Mouse (Mus musculus): ENCODE measurements at regions not wholly inside any gene's neighbourhood (a gene's known extent, or its start where the extent isn't known, plus 50 kb on each side); places are given as distances from the start of the nearest gene placed in this dataset.
"Not testable (repeated sequence)": the region's sequence is repeated elsewhere in the genome, so short reads cannot be mapped to it uniquely, and the experiment has no call there.

- no peak overlapping the region for H3K4me3 ChIP-seq (ENCODE audit: insufficient read depth in 1 of 2, low read depth in 1 of 2, low read length in 2 of 2, poor library complexity in 1 of 2, severe bottlenecking in 1 of 2)
- H3K4me1 ChIP-seq (ENCODE audit: control insufficient read depth in 2 of 2, insufficient read depth in 2 of 2, low read length in 2 of 2, poor library complexity in 1 of 2), result no peaks in the 10 kb centered on the region
- H3K36me3 ChIP-seq (ENCODE audit: control insufficient read depth, insufficient read depth, low read length, poor library complexity, severe bottlenecking), result no peaks in the 10 kb centered on the region
- no peak for DNase-seq (ENCODE audit: low read depth, low spot score)
- in situ Hi-C loops (cut with MboI; ENCODE audit: low sequenced_read_pairs in 2 of 2, unreplicated experiment in 2 of 2), result no loop called here
- no peak overlapping the region for H3K9ac ChIP-seq (ENCODE audit: insufficient read depth, low read depth, low read length, poor library complexity, severe bottlenecking)
- peak overlapping the region; percentile 94 for H3K27ac ChIP-seq (ENCODE audit: insufficient read depth, low read depth, low read length, poor library complexity, severe bottlenecking)
- TF ChIP-seq ZC3H11A (IDR thresholded peaks at IDR 0.05; ENCODE audit: borderline replicate concordance, low read depth, low read length) (no peak), MAFK (IDR thresholded peaks at IDR 0.05; ENCODE audit: insufficient read depth, low read depth, low read length) (no peak), ZNF384 (IDR thresholded peaks at IDR 0.05; ENCODE audit: low read depth, low read length) (no peak), CHD2 (IDR thresholded peaks at IDR 0.05; ENCODE audit: low read depth, low read length) (no peak), HCFC1 (IDR thresholded peaks at IDR 0.05; ENCODE audit: borderline replicate concordance, insufficient read depth, low read length) (no peak)
- H3K9me3 ChIP-seq (ENCODE audit: control insufficient read depth, insufficient read depth, low read depth, low read length), result no peaks in the 10 kb centered on the region; the same call in 1 of the 2 replicates
These were observed 180.8 kb downstream of the Cdh9 start for GRCm38 (mm10) chr15:16909396-16909795.

GRCm38 (mm10) chr15:16909941-16910340 lies 181.4 kb downstream of the Cdh9 start:
- H3K4me3 ChIP-seq (ENCODE audit: insufficient read depth in 1 of 2, low read depth in 1 of 2, low read length in 2 of 2, poor library complexity in 1 of 2, severe bottlenecking in 1 of 2); H3K4me1 ChIP-seq (ENCODE audit: control insufficient read depth in 2 of 2, insufficient read depth in 2 of 2, low read length in 2 of 2, poor library complexity in 1 of 2); H3K9me3 ChIP-seq (ENCODE audit: control insufficient read depth, insufficient read depth, low read depth, low read length); H3K27ac ChIP-seq (ENCODE audit: insufficient read depth, low read depth, low read length, poor library complexity, severe bottlenecking); in situ Hi-C loops (cut with MboI; ENCODE audit: low sequenced_read_pairs in 2 of 2, unreplicated experiment in 2 of 2); DNase-seq (ENCODE audit: low read depth, low spot score); H3K9ac ChIP-seq (ENCODE audit: insufficient read depth, low read depth, low read length, poor library complexity, severe bottlenecking); H3K36me3 ChIP-seq (ENCODE audit: control insufficient read depth, insufficient read depth, low read length, poor library complexity, severe bottlenecking): not testable (repeated sequence)

GRCm38 (mm10) chr15:16914966-16915569 lies 186.5 kb downstream of the Cdh9 start:
- H3K27ac ChIP-seq (ENCODE audit: insufficient read depth, low read depth, low read length, poor library complexity, severe bottlenecking), result peak overlapping the region; percentile 95
- no peak overlapping the region for H3K4me3 ChIP-seq (ENCODE audit: insufficient read depth in 1 of 2, low read depth in 1 of 2, low read length in 2 of 2, poor library complexity in 1 of 2, severe bottlenecking in 1 of 2)
- H3K9me3 ChIP-seq (ENCODE audit: control insufficient read depth, insufficient read depth, low read depth, low read length), result no peaks in the 10 kb centered on the region
- no peak overlapping the region for H3K9ac ChIP-seq (ENCODE audit: insufficient read depth, low read depth, low read length, poor library complexity, severe bottlenecking)
- H3K4me1 ChIP-seq (ENCODE audit: control insufficient read depth in 2 of 2, insufficient read depth in 2 of 2, low read length in 2 of 2, poor library complexity in 1 of 2), result no peaks in the 10 kb centered on the region
- in situ Hi-C loops (cut with MboI; ENCODE audit: low sequenced_read_pairs in 2 of 2, unreplicated experiment in 2 of 2), result no loop called here
- DNase-seq (ENCODE audit: low read depth, low spot score), result peak; percentile 27
- H3K36me3 ChIP-seq (ENCODE audit: control insufficient read depth, insufficient read depth, low read length, poor library complexity, severe bottlenecking), result no peaks in the 10 kb centered on the region
- TF ChIP-seq MAFK (IDR thresholded peaks at IDR 0.05; ENCODE audit: insufficient read depth, low read depth, low read length), result no peak
- TF ChIP-seq ZNF384 (IDR thresholded peaks at IDR 0.05; ENCODE audit: low read depth, low read length), result no peak
- no peak for TF ChIP-seq HCFC1 (IDR thresholded peaks at IDR 0.05; ENCODE audit: borderline replicate concordance, insufficient read depth, low read length)
- no peak for TF ChIP-seq CHD2 (IDR thresholded peaks at IDR 0.05; ENCODE audit: low read depth, low read length)
- TF ChIP-seq ZC3H11A (IDR thresholded peaks at IDR 0.05; ENCODE audit: borderline replicate concordance, low read depth, low read length), result no peak

- no peak overlapping the region for H3K4me3 ChIP-seq (ENCODE audit: insufficient read depth in 1 of 2, low read depth in 1 of 2, low read length in 2 of 2, poor library complexity in 1 of 2, severe bottlenecking in 1 of 2)
- no peaks in the 10 kb centered on the region for H3K9me3 ChIP-seq (ENCODE audit: control insufficient read depth, insufficient read depth, low read depth, low read length)
- in situ Hi-C loops (cut with MboI; ENCODE audit: low sequenced_read_pairs in 2 of 2, unreplicated experiment in 2 of 2), result no loop called here
- no peak for TF ChIP-seq HCFC1 (IDR thresholded peaks at IDR 0.05; ENCODE audit: borderline replicate concordance, insufficient read depth, low read length)
- no peak for TF ChIP-seq MAFK (IDR thresholded peaks at IDR 0.05; ENCODE audit: insufficient read depth, low read depth, low read length)
- no peak overlapping the region for H3K27ac ChIP-seq (ENCODE audit: insufficient read depth, low read depth, low read length, poor library complexity, severe bottlenecking)
- H3K9ac ChIP-seq (ENCODE audit: insufficient read depth, low read depth, low read length, poor library complexity, severe bottlenecking), result no peak overlapping the region
- H3K4me1 ChIP-seq (ENCODE audit: control insufficient read depth in 2 of 2, insufficient read depth in 2 of 2, low read length in 2 of 2, poor library complexity in 1 of 2), result no peaks in the 10 kb centered on the region
- no peaks in the 10 kb centered on the region for H3K36me3 ChIP-seq (ENCODE audit: control insufficient read depth, insufficient read depth, low read length, poor library complexity, severe bottlenecking)
- DNase-seq (ENCODE audit: low read depth, low spot score), result no peak
These were observed 194.7 kb downstream of the Cdh9 start for GRCm38 (mm10) chr15:16923246-16923645.

- H3K4me1 ChIP-seq (ENCODE audit: control insufficient read depth in 2 of 2, insufficient read depth in 2 of 2, low read length in 2 of 2, poor library complexity in 1 of 2), result no peaks in the 10 kb centered on the region
- H3K27ac ChIP-seq (ENCODE audit: insufficient read depth, low read depth, low read length, poor library complexity, severe bottlenecking), result no peak overlapping the region
- H3K9ac ChIP-seq (ENCODE audit: insufficient read depth, low read depth, low read length, poor library complexity, severe bottlenecking), result no peak overlapping the region
- DNase-seq (ENCODE audit: low read depth, low spot score), result no peak
- H3K36me3 ChIP-seq (ENCODE audit: control insufficient read depth, insufficient read depth, low read length, poor library complexity, severe bottlenecking), result no peaks in the 10 kb centered on the region
- no peaks in the 10 kb centered on the region for H3K9me3 ChIP-seq (ENCODE audit: control insufficient read depth, insufficient read depth, low read depth, low read length)
- no peak overlapping the region for H3K4me3 ChIP-seq (ENCODE audit: insufficient read depth in 1 of 2, low read depth in 1 of 2, low read length in 2 of 2, poor library complexity in 1 of 2, severe bottlenecking in 1 of 2)
- in situ Hi-C loops (cut with MboI; ENCODE audit: low sequenced_read_pairs in 2 of 2, unreplicated experiment in 2 of 2), result no loop called here
- TF ChIP-seq MAFK (IDR thresholded peaks at IDR 0.05; ENCODE audit: insufficient read depth, low read depth, low read length), result no peak
- TF ChIP-seq HCFC1 (IDR thresholded peaks at IDR 0.05; ENCODE audit: borderline replicate concordance, insufficient read depth, low read length), result no peak
- no peak for TF ChIP-seq ZNF384 (IDR thresholded peaks at IDR 0.05; ENCODE audit: low read depth, low read length)
These were observed 204.7 kb downstream of the Cdh9 start for GRCm38 (mm10) chr15:16933137-16933677.
